Mouse (Mus musculus) small intestine, adult 2 months (tissue): ENCODE measurements around the gene Ythdf1.

Experiments used
- CTCF ChIP-seq: fragments of 200-500 bp; IDR thresholded peaks from 2 replicates; pipeline ENCODE4 v1.5.1; 2012; ENCODE audit warnings: low read depth, mild to moderate bottlenecking, control low read depth, inconsistent platforms, low read length, moderate library complexity, mixed read lengths; ENCODE audit not compliant: insufficient replicate concordance, insufficient read length; ENCODE audit errors: extremely low read depth
- POLR2A ChIP-seq: fragments of 200-500 bp; IDR thresholded peaks from 2 replicates; pipeline ENCODE4 v1.6.1; 2012; ENCODE audit warnings: low read depth, mild to moderate bottlenecking, control low read depth, inconsistent platforms, low read length, moderate library complexity

GRCm38 (mm10) chr2:180910928-180911327 lies 9.8 kb downstream of the Ythdf1 start:
- TF ChIP-seq POLR2A (no peak), CTCF (no peak)
